Mouse (Mus musculus) C2C12 (cell line): Measurements from ENCODE around the gene Chrna4. TPM values are rescaled to one million over a fixed set of nuclear protein-coding genes. Genes with fewer than 3 reads are reported as not detected.

Source experiments
- H3K27me3 ChIP-seq: one replicate; pipeline ENCODE4 v1.6.1; 2011; ENCODE audit not compliant: control insufficient read depth, insufficient read depth, insufficient read length
- H3K36me3 ChIP-seq: one replicate; pipeline ENCODE4 v1.6.1; 2011; ENCODE audit not compliant: control insufficient read depth, insufficient read depth
- H3K4me3 ChIP-seq: one replicate; pipeline ENCODE4 v1.5.1; 2011; ENCODE audit warnings: mild to moderate bottlenecking, control low read depth; ENCODE audit not compliant: poor library complexity, insufficient read depth, severe bottlenecking
- H3K79me2 ChIP-seq: one replicate; pipeline ENCODE4 v1.6.1; 2011; ENCODE audit not compliant: control insufficient read depth, insufficient read depth
- H3K79me3 ChIP-seq: one replicate; pipeline ENCODE4 v1.6.1; 2011; ENCODE audit warnings: low read depth, control low read depth
- H3ac ChIP-seq: one replicate; pipeline ENCODE3; 2011; ENCODE audit warnings: low read depth; ENCODE audit not compliant: control insufficient read depth, insufficient read length
- CEBPB ChIP-seq: IDR thresholded peaks from one replicate; pipeline ENCODE4 v1.6.1; 2011; ENCODE audit warnings: low read depth, mild to moderate bottlenecking, control low read depth, moderate library complexity
- CTCF ChIP-seq: IDR thresholded peaks from one replicate; pipeline ENCODE4 v1.5.1; 2011; ENCODE audit not compliant: control insufficient read depth, insufficient read depth, insufficient read length
- FOSL1 ChIP-seq: IDR thresholded peaks from one replicate; pipeline ENCODE4 v1.8.0; 2011; ENCODE audit warnings: mild to moderate bottlenecking, low read length; ENCODE audit not compliant: poor library complexity, insufficient read depth, severe bottlenecking
- MAX ChIP-seq: IDR thresholded peaks from one replicate; pipeline ENCODE4 v1.6.1; 2011; ENCODE audit warnings: mild to moderate bottlenecking, control low read depth
- MYOD1 ChIP-seq: IDR thresholded peaks from one replicate; pipeline ENCODE4 v1.6.1; 2011; ENCODE audit warnings: low read depth; ENCODE audit not compliant: control insufficient read depth, insufficient read length
- MYOG ChIP-seq: IDR thresholded peaks from one replicate; pipeline ENCODE4 v1.6.1; 2011; ENCODE audit not compliant: control insufficient read depth, insufficient read length; ENCODE audit errors: extremely low read depth
- USF1 ChIP-seq: IDR thresholded peaks from one replicate; pipeline ENCODE4 v1.6.1; 2011; ENCODE audit warnings: low read depth, mild to moderate bottlenecking, control low read depth, moderate library complexity
- polyA plus RNA-seq: library from polyadenylated mRNA; unstranded; fragments of >200 nt; fragmentation: generic; extraction: Trizol; gene quantifications from one replicate; pipeline ENCODE4 v1.2.1, GENCODE M21; 2012; ENCODE audit warnings: missing spikeins

Gene Chrna4
- polyA plus RNA-seq, 1 experiment = not detected

DNA sequence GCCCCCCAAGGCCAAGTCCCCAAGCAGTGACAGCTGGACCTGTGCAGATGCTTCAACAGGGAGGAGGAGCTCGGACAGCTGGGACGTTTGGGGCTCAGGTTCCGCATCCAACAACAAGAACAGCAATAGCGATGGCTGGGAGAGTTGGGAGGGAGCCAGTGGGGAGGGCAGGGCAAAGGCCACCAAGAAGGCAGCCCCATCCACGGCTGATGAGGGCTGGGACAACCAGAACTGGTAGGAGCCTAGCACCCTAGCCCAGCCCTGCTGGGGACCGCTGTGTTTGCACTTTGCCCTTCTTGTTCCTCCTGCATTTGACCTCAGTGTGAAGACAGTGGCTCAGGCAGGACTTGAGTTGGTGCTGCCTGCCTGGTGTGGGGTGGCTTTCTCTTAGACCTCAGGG, 62.2 kb downstream of the Chrna4 start:
- Histone ChIP-seq H3K4me3 (no peak overlapping the region), H3K27me3 (no peaks in the 10 kb centered on the region), H3K36me3 (peaks cover 67% of the 10 kb centered on the region), H3K79me3 (no peaks in the 10 kb centered on the region), H3ac (no peak overlapping the region), H3K79me2 (no peaks in the 10 kb centered on the region)
- TF ChIP-seq USF1 (no peak), MAX (no peak), CEBPB (no peak), MYOD1 (no peak), FOSL1 (no peak), MYOG (no peak), CTCF (no peak)

Other genes starting within 250 kb of the Chrna4 start
- 33.4 TPM for gene Ythdf1, start 122.6 kb downstream of the Chrna4 start, polyA plus RNA-seq
- gene Birc7, start 114.5 kb downstream of the Chrna4 start, polyA plus RNA-seq = not detected
- gene Nkain4, start 88.8 kb downstream of the Chrna4 start, polyA plus RNA-seq = not detected
- gene Arfgap1, start 76.3 kb downstream of the Chrna4 start, polyA plus RNA-seq = 46.6 TPM
- 0.07 TPM for gene Col20a1, start 57.0 kb downstream of the Chrna4 start, polyA plus RNA-seq
- not detected for gene Kcnq2, start 91.8 kb upstream of the Chrna4 start, polyA plus RNA-seq
- gene Eef1a2, start 113.5 kb upstream of the Chrna4 start, polyA plus RNA-seq = 0.02 TPM
- 43.4 TPM for gene Ppdpf, start 143.7 kb upstream of the Chrna4 start, polyA plus RNA-seq
- gene Ptk6, start 159.2 kb upstream of the Chrna4 start, polyA plus RNA-seq = not detected
- gene Srms, start 169.6 kb upstream of the Chrna4 start, polyA plus RNA-seq = not detected
- gene Fndc11, start 176.5 kb upstream of the Chrna4 start, polyA plus RNA-seq = not detected
- 2.2 TPM for gene Helz2, start 198.5 kb upstream of the Chrna4 start, polyA plus RNA-seq
- gene Gmeb2, start 244.5 kb upstream of the Chrna4 start, polyA plus RNA-seq = 10.5 TPM